Mouse (Mus musculus) layer of hippocampus, adult 8-10 months (tissue): ENCODE results near the gene Nid1. TPM values are rescaled to one million over a fixed set of nuclear protein-coding genes. Genes with fewer than 3 reads are reported as not detected.
"Not testable (repeated sequence)": the region's sequence is repeated elsewhere in the genome, so short reads cannot be mapped to it uniquely, and the experiment has no call there.

ENCODE experiments used
- DNase-seq, 2 experiments: peaks; one replicate each; pipeline ENCODE4 v3.0.0; 2022; ENCODE audit warnings: low spot score in 2 of 2
- total RNA-seq, 4 experiments: library from RNA; stranded (reverse); gene quantifications; 2 replicates each; pipeline ENCODE4 v1.2.4; 2022

Gene Nid1
- total RNA-seq, 4 experiments from 2014 or later = 4.0 to 5.0 (median 4.4) TPM

- no peak for DNase-seq
Measured at GRCm38 (mm10) chr13:13538585-13539300, 101.4 kb downstream of the Nid1 start.

DNA sequence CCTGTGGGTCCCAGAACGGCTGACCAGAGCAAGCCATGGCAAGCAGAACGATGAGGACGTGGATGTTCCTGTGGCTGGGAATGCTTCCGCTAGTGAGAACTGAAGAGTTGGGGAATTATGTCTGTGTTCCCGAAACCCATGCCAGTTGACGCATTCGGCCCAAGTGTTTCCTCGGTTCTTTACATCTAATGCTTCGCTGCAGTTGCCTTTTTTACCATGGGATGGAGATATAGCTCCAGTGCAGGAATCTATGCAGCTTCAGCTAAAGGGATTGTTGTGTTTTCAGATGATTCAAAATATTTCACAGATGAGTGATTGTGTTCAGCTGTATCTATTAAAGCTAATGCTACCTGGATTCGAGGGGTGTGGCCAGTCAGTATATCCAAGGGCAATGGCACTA lies 105.7 kb downstream of the Nid1 start:
- not testable (repeated sequence) for DNase-seq

DNA sequence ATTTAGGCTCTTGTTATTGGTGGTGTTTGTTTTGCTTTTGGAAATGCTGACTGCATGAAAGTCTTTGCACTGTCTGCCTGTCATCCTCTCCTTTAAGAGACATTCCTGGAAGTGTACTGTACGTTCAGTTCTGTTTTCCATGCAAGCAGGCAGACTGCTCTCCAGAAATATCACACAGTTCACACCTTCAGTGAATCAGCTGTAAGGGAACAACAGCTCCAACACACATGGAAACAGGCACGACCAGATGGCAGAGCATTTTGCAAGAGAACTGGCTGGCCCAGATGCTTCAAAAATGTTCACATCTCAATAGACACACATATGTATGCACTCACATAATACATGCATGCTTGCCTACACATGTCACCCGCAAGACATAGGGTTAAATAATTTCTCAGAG lies 109.4 kb downstream of the Nid1 start:
- DNase-seq = peak; percentile 84 to 86

GRCm38 (mm10) chr13:13547889-13548288 lies 110.5 kb downstream of the Nid1 start:
- no peak for DNase-seq

GRCm38 (mm10) chr13:13548431-13549190 lies 111.3 kb downstream of the Nid1 start:
- DNase-seq = no peak

DNA sequence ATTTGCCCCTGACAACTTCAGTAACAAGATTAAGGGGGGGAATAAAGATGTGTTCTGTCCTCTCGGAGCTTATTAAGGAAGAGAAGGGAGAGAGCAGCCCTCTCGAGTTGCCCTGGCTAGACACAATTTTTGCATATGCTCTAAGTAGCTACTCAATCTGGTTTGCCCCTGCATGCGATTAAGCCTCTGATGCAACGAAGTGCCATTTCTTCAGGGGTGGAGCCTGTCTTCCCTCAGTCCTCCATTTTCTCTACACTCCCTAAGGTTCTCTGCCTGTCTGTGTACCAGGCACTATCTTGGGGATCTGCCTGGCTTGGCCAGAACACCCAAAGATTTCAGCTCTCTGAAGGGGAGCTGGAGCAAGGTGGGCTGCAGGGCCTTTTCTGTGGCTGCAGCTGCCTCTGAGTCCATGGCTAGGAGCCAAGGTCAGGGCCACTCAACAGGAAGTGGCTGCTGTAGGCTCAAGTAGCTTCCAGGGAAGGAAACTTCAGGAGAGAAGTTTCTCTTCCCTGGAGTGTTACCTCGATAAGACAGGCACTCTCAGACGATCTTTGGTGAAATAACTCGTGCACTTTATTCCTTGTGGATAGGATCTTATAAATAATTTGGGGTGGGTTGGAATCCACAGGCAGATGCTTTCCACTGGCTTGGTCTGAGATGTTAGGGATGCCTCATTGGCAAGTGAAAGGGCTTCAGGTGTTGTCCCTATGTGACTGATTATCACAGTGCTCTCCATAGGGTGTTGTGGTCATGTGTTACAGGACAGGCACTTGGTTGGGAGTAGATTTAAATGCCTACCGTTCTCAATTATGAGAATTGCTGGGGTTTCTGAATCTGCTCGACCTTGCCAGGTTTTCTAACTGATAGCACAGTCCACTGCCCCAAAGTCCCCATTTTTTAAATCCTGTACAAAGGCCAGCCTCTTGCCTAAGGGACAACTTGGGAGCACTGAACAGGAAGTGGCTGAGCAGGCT lies 112.6 kb downstream of the Nid1 start:
- no peak for DNase-seq

DNA sequence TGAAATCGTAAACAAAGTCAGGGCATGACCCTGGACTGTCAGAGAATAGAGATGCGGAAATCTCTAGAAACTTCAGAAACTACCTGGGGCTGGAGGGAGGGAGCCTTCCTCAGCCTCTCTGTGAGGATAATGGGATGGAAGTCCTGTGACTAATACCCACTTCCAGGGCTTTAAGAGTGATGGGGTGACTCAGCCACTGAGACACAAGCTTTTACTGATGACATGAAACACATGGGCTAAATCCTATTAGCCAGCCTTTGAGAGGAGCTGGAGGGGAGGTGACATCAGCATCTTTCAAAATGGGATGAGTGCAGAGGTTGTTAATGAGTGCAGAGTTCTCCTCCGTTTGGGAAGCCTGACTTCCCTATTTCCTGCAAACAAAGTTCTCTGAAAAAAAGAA lies 114.7 kb downstream of the Nid1 start:
- no peak for DNase-seq

DNA sequence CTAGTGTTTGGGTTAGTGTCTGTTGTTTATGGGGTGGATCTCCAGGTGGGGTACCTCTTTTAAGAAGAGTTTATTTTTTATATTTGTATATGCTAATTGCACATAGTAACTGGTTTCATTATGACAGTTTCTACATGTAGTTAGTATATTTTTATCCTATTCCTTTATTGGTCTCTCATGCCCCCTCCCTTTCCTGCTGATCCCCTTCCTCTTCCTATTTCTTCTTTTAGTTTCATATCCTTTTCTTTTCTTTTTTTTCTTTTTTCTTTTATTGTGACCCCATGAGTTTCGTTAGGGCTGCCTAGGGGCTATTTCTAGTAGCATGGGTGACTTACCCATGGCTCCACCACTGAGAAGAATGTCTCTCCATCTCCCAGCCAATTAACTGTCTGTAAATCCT lies 116.3 kb downstream of the Nid1 start:
- no peak for DNase-seq

GRCm38 (mm10) chr13:13555196-13555595 lies 117.8 kb downstream of the Nid1 start:
- DNase-seq = peak in 1 of 2 experiments; percentile 30

DNA sequence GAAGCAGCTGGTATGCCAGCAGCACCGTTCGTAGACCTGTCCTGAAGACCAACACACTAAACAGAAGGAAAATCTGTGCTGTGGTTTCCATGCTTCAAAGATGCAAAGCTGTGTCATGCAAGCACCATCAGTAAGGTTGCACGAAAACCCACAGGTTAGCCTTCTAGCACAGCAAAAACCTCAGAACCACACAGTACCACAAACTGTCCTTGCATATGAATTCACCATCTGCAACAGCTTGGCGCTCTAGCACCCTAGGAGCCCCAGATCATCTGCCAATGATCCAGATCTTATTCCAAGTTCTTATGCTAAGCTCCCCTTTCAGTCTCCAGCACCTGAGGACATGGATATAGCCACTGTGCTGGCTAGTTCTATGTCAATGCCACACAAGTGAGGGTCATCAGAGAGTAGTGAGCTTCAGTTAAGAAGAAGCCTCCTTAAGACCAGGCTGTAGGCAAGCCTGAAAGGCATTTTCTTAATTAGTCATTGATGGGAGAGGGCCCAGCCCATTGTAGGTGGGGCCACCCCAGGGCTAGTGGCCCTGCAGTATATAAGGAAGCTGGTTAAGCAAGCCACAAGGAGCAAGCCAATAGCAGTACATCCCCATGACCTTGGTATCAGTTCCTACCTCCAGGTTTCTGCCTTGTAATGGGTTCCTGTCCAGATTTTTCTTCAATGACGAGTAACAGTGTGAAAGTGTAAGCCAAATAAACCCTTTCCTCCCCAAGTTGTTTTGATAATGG lies 119.8 kb downstream of the Nid1 start:
- DNase-seq = no peak

DNA sequence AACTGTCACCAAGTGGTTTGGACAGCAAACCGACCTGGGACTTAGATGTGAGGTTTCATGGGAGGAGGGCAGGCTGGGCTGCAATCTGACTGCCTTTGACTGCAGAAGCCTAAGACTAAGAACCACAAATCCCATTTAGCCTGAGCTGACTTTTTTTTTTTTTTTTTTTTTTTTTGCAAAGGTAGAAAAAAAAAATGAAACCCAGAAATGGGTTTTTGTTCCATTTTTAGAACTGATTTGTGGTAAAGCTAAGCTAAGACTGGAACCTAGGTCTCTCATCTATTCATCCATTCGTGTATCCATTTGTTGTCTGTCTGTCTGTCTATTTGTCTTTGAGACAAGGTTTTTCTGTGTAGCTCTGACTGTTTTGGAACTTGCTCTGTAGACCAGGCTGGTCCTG lies 120.9 kb downstream of the Nid1 start:
- DNase-seq = no peak

DNA sequence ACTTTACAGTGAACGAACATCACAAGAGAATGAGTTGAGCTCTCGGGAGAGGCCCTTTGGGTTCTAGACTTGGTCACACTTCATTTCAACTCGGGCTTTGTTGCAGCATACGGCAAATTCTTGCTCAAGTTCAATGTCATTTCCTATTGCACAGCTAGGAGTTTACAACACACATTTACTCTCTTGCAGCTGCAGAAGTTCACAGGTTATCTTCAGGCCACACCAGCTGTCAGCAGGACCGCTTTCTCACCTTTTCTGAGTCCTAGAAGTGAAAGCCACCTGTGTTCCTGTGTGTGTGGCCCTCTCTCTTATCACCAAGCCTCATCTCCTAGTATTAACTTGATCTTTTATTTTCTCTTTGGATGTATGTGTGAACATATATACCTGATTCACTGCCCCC lies 121.5 kb downstream of the Nid1 start:
- DNase-seq = no peak

Other genes with a start within 250 kb of the Nid1 start
- gene Gpr137b, start 43.5 kb upstream of the Nid1 start, total RNA-seq = 10 to 100 TPM; 27.6 to 36.6 (median 31.1) TPM
- gene Lyst, start 152.8 kb downstream of the Nid1 start, total RNA-seq = 100 to 1,000 TPM in 1 of 4 experiments, 10 to 100 TPM in 3; 81.9 to 115 (median 89.3) TPM